Mouse (Mus musculus): ENCODE measurements around the gene Txn2. TPM values are rescaled to one million over a fixed set of nuclear protein-coding genes. Genes with fewer than 3 reads are reported as not detected.

Txn2 gene
- polyA plus RNA-seq, 1 experiment from 2014 or later: 245 TPM

DNA sequence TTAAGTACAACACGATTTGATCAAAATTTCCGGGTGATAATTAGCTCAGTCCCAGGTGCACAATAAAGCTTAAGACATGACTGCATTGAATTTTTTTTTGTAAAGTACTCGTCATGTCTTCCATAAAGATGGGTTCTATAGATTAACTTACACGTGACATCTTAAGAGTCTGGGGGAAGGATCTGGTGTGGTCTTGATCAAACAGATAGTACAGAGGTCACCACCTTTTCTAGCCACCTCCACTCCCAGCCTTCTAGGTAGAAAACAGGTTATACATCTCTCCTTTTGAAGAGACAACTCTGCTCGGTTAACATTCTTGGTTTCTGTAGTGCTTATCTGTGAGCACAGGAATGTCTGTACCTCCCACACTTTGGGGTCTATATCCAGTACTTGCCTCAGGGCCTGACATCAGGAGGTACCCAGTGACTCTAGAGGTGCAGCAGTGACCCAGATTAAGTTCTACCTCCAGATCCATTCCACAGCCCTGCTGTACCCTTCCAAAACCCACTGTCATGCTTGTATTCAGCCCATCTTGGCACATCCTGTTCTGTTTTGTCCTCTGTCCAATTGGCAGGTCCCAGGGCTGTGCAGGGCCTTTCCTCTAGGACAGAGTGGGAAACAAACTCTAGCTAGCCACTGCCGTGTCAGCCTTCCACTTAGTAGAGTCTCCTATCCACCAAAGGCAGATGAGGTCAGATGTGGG is 2.3 kb upstream of the Txn2 start:
- WGBS: 77% methylated on average over 6 of the region's 6 CpGs
- ATAC-seq (replicated peaks; ENCODE audit: low FRiP score, low read depth): no peak
- H3K36me3 ChIP-seq (ENCODE audit: insufficient read depth, low read length): peaks cover 4% of the 10 kb centered on the region; the same call in 1 of the 2 replicates
- no peak for DNase-seq (ENCODE audit: low spot score)
- H3K4me3 ChIP-seq (replicated peaks; ENCODE audit: low read depth, low read length): no peak overlapping the region
- no peak overlapping the region for H3K27ac ChIP-seq
- no peak overlapping the region for H3K4me2 ChIP-seq (ENCODE audit: low read length)
- no peaks in the 10 kb centered on the region for H3K9me3 ChIP-seq (replicated peaks; ENCODE audit: low read length)
- H3K9ac ChIP-seq (ENCODE audit: low read depth, low read length): no peak overlapping the region
- H3K4me1 ChIP-seq (replicated peaks; ENCODE audit: insufficient read depth, low read length): peaks cover 15% of the 10 kb centered on the region
- H3K27me3 ChIP-seq (ENCODE audit: insufficient read depth, low read length): no peaks in the 10 kb centered on the region
- no peak for TF ChIP-seq CTCF (IDR thresholded peaks at IDR 0.05; ENCODE audit: low read depth)

DNA sequence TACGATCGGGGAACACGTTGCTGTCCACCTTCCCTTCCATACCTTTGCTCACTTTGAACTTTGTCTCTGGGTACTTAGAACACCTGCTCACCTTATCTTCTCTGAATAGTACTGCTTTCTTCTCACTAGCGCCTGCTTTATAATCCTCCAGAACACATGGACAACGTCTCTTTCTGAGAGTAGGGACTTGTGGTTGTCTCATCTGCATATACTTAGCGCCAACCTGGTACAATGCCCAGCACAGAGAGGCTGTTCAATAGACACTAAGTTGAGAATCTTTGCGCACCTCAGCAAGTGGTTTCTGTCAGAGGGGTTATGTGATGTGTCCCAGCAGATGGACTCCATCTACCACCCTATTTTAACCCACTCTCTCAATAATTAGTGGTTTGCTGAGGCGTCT is 998 bp upstream of the Txn2 start:
- TF ChIP-seq CTCF (IDR thresholded peaks at IDR 0.05; ENCODE audit: low read depth): no peak
- no peak for DNase-seq (ENCODE audit: low spot score)
- H3K27me3 ChIP-seq (ENCODE audit: insufficient read depth, low read length): no peaks in the 10 kb centered on the region
- 48% methylated on average over 8 of the region's 8 CpGs for WGBS
- no peaks in the 10 kb centered on the region for H3K9me3 ChIP-seq (replicated peaks; ENCODE audit: low read length)
- peak overlapping the region; percentile 77; the same call in 1 of the 2 replicates for H3K4me3 ChIP-seq (replicated peaks; ENCODE audit: low read depth, low read length)
- no peak for ATAC-seq (replicated peaks; ENCODE audit: low FRiP score, low read depth)
- H3K9ac ChIP-seq (ENCODE audit: low read depth, low read length): peak overlapping the region; percentile 53; the same call in 1 of the 2 replicates
- peaks cover 4% of the 10 kb centered on the region; the same call in 1 of the 2 replicates for H3K36me3 ChIP-seq (ENCODE audit: insufficient read depth, low read length)
- no peak overlapping the region for H3K27ac ChIP-seq
- peaks cover 15% of the 10 kb centered on the region for H3K4me1 ChIP-seq (replicated peaks; ENCODE audit: insufficient read depth, low read length)
- H3K4me2 ChIP-seq (ENCODE audit: low read length): peak overlapping the region; percentile 75

- Histone ChIP-seq H3K4me3 (replicated peaks; ENCODE audit: low read depth, low read length) (peak overlapping the region; percentile 77), H3K27ac (peak overlapping the region; percentile 95), H3K9ac (ENCODE audit: low read depth, low read length) (peak overlapping the region; percentile 78), H3K9me3 (replicated peaks; ENCODE audit: low read length) (no peaks in the 10 kb centered on the region), H3K4me2 (ENCODE audit: low read length) (peak overlapping the region; percentile 75), H3K36me3 (ENCODE audit: insufficient read depth, low read length) (peaks cover 14% of the 10 kb centered on the region), H3K4me1 (replicated peaks; ENCODE audit: insufficient read depth, low read length) (peaks cover 13% of the 10 kb centered on the region), H3K27me3 (ENCODE audit: insufficient read depth, low read length) (no peaks in the 10 kb centered on the region)
- DNase-seq (ENCODE audit: low spot score) (no peak), ATAC-seq (replicated peaks; ENCODE audit: low FRiP score, low read depth) (no peak)
- 21% methylated on average over 4 of the region's 4 CpGs for WGBS
- TF ChIP-seq CTCF (IDR thresholded peaks at IDR 0.05; ENCODE audit: low read depth): no peak
Observed at GRCm38 (mm10) chr15:77928091-77928490, 715 bp downstream of the Txn2 start.

DNA sequence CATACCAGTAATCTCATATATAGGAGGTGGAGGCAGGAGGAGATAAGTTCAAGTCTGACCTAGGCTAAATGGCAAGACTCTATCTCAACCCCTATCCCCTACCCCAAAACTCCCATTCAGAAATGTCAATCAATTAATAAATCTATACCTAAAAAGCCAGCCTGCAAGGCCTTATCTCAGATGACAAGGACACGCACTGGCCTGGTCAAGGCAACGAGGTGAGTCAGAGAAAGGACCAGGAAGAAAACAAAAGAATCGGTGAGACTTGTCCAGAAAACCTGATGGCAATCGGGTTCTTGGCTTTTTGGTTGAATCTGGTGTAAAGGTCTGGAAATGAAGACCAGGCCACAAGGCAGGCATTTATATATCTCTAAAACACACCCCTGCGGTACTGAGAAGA is 1.9 kb downstream of the Txn2 start:
- Histone ChIP-seq H3K4me2 (ENCODE audit: low read length) (no peak overlapping the region), H3K4me3 (replicated peaks; ENCODE audit: low read depth, low read length) (no peak overlapping the region), H3K27ac (no peak overlapping the region), H3K9ac (ENCODE audit: low read depth, low read length) (no peak overlapping the region), H3K27me3 (ENCODE audit: insufficient read depth, low read length) (no peaks in the 10 kb centered on the region), H3K9me3 (replicated peaks; ENCODE audit: low read length) (no peaks in the 10 kb centered on the region), H3K36me3 (ENCODE audit: insufficient read depth, low read length) (peaks cover 20% of the 10 kb centered on the region), H3K4me1 (replicated peaks; ENCODE audit: insufficient read depth, low read length) (peaks cover 13% of the 10 kb centered on the region)
- no peak for TF ChIP-seq CTCF (IDR thresholded peaks at IDR 0.05; ENCODE audit: low read depth)
- ATAC-seq (replicated peaks; ENCODE audit: low FRiP score, low read depth) (no peak), DNase-seq (ENCODE audit: low spot score) (no peak)
- 91% methylated on average over 5 of the region's 5 CpGs for WGBS

- 96% methylated on average over 2 of the region's 2 CpGs for WGBS
- no peak for DNase-seq (ENCODE audit: low spot score)
- Histone ChIP-seq H3K4me2 (ENCODE audit: low read length) (no peak overlapping the region), H3K4me3 (replicated peaks; ENCODE audit: low read depth, low read length) (no peak overlapping the region), H3K27me3 (ENCODE audit: insufficient read depth, low read length) (no peaks in the 10 kb centered on the region), H3K27ac (no peak overlapping the region), H3K4me1 (replicated peaks; ENCODE audit: insufficient read depth, low read length) (peaks cover 16% of the 10 kb centered on the region), H3K9ac (ENCODE audit: low read depth, low read length) (no peak overlapping the region), H3K9me3 (replicated peaks; ENCODE audit: low read length) (no peaks in the 10 kb centered on the region), H3K36me3 (ENCODE audit: insufficient read depth, low read length) (peaks cover 20% of the 10 kb centered on the region)
- no peak for TF ChIP-seq CTCF (IDR thresholded peaks at IDR 0.05; ENCODE audit: low read depth)
- no peak for ATAC-seq (replicated peaks; ENCODE audit: low FRiP score, low read depth)
Observed at GRCm38 (mm10) chr15:77925195-77925594, 3.6 kb downstream of the Txn2 start.

GRCm38 (mm10) chr15:77923267-77924035 is 5.4 kb downstream of the Txn2 start:
- H3K4me1 ChIP-seq (replicated peaks; ENCODE audit: insufficient read depth, low read length): peaks cover 11% of the 10 kb centered on the region; the same call in 1 of the 2 replicates
- TF ChIP-seq CTCF (IDR thresholded peaks at IDR 0.05; ENCODE audit: low read depth): peak; percentile 38; the same call in 1 of the 2 replicates
- no peaks in the 10 kb centered on the region for H3K9me3 ChIP-seq (replicated peaks; ENCODE audit: low read length)
- 66% methylated on average over 9 of the region's 9 CpGs for WGBS
- H3K4me2 ChIP-seq (ENCODE audit: low read length): no peak overlapping the region
- ATAC-seq (replicated peaks; ENCODE audit: low FRiP score, low read depth) (no peak), DNase-seq (ENCODE audit: low spot score) (no peak)
- no peak overlapping the region for H3K4me3 ChIP-seq (replicated peaks; ENCODE audit: low read depth, low read length)
- peak overlapping the region; percentile 31; the same call in 1 of the 2 replicates for H3K9ac ChIP-seq (ENCODE audit: low read depth, low read length)
- peaks cover 26% of the 10 kb centered on the region for H3K36me3 ChIP-seq (ENCODE audit: insufficient read depth, low read length)
- no peaks in the 10 kb centered on the region for H3K27me3 ChIP-seq (ENCODE audit: insufficient read depth, low read length)
- no peak overlapping the region for H3K27ac ChIP-seq

Measured in kidney, postnatal 0 days (tissue).